Mouse (Mus musculus) liver, embryonic 16.5 days (tissue): ENCODE measurements around the gene Cog1. TPM values are rescaled to one million over a fixed set of nuclear protein-coding genes. Genes with fewer than 3 reads are reported as not detected.

Experiments
- ATAC-seq: fragments of 200-750 bp; cut with Nextera tagmentation; 2 replicates; pipeline ENCODE4 v1.8.0; 2017; ENCODE audit warnings: low read depth, mild to moderate bottlenecking, moderate number of reproducible peaks, moderate library complexity
- H3K27ac ChIP-seq: fragments of 300-500 bp; sonication (generic); 2 replicates; pipeline ENCODE4 v1.5.1; 2014; ENCODE audit warnings: mild to moderate bottlenecking, low read length
- H3K27me3 ChIP-seq: fragments of 300-500 bp; sonication (generic); 2 replicates; pipeline ENCODE4 v1.6.1; 2014; ENCODE audit warnings: low read depth, low read length, mixed read lengths; ENCODE audit not compliant: control insufficient read depth, insufficient read depth
- H3K36me3 ChIP-seq: fragments of 300-500 bp; sonication (generic); 2 replicates; pipeline ENCODE4 v1.6.1; 2014; ENCODE audit warnings: mild to moderate bottlenecking; ENCODE audit not compliant: control insufficient read depth, insufficient read depth
- H3K4me1 ChIP-seq: fragments of 300-500 bp; sonication (generic); 2 replicates; pipeline ENCODE4 v1.6.1; 2014; ENCODE audit warnings: low read depth, low read length, mixed read lengths; ENCODE audit not compliant: control insufficient read depth
- H3K4me2 ChIP-seq: fragments of 300-500 bp; sonication (generic); 2 replicates; pipeline ENCODE4 v1.6.1; 2014; ENCODE audit warnings: low read depth, low read length, mixed read lengths
- H3K4me3 ChIP-seq: fragments of 300-500 bp; sonication (generic); 2 replicates; pipeline ENCODE4 v1.5.1; 2014; ENCODE audit warnings: low read depth, mild to moderate bottlenecking, low read length
- H3K9ac ChIP-seq: fragments of 300-500 bp; sonication (generic); 2 replicates; pipeline ENCODE4 v1.6.1; 2014; ENCODE audit warnings: low read depth, low read length
- H3K9me3 ChIP-seq: fragments of 300-500 bp; sonication (generic); replicated peaks from 2 replicates; pipeline ENCODE4 v1.6.1; 2016; ENCODE audit warnings: low read length; ENCODE audit not compliant: control insufficient read depth
- WGBS: fragments of 180-500 bp; shearing (Covaris S2); extraction: QIAGEN DNeasy Blood & Tissue Kit; methylation state at CpG from one replicate; pipeline ENCODE4 v1.1.7; 2014; ENCODE audit not compliant: insufficient replicate concordance; 5-methylcytosine and 5-hydroxymethylcytosine counted together
- polyA plus RNA-seq: library from polyadenylated mRNA; unstranded; fragments of >200 nt; fragmentation: Nextera tagmentation; extraction: Ambion mirVana; gene quantifications from 2 replicates; pipeline ENCODE4 v1.2.1, GENCODE M21; 2015

Gene Cog1
- 10.7 and 11.0 TPM in 2 replicates for polyA plus RNA-seq

DNA sequence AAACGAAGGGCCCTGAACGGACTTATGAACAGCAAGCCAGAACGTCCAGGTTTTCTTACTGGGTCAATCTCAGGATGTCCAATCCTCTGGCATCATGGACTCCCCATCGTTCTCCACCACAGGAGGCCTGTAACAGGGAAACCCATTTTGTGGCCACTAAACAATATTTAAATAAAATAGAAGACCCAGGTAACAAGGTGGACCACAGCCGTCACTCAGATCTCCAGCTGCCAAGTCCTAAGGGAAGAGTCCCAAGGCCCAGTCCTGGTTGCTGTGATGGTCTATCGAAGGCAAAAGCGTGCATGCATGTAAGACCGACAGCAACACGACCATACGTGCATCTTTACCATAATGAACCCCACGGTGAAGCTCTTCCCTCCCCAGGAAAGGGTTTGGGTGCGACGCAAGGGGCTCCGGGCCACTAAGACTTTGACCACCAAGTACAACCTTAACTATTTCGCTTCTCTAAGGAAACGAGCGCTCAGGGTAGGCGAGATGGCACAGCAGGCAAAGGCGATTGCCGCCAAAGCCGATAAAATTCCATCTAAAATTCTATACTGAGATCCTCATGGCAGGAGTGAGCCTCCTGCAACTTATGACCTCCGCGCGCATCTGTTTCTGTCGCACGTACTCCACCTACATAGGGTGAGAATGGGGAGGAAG, at the start of gene Cog1:
Cog1 (plus strand) TSS at position 480 of the 663 bp plus-strand sequence.
- no peaks in the 10 kb centered on the region for H3K9me3 ChIP-seq
- ATAC-seq: no peak
- peaks cover 22% of the 10 kb centered on the region for H3K36me3 ChIP-seq
- peak within 1 kb of the TSS; percentile 90 for H3K4me2 ChIP-seq
- peak within 1 kb of the TSS; percentile 97 for H3K4me3 ChIP-seq
- no peaks in the 10 kb centered on the region; the same call in 1 of the 2 replicates for H3K27me3 ChIP-seq
- WGBS: 42% methylated on average over 26 of the region's 26 CpGs
- H3K4me1 ChIP-seq: peaks cover 31% of the 10 kb centered on the region
- H3K9ac ChIP-seq: peak within 1 kb of the TSS; percentile 95
- H3K27ac ChIP-seq: peak within 1 kb of the TSS; percentile 85

DNA sequence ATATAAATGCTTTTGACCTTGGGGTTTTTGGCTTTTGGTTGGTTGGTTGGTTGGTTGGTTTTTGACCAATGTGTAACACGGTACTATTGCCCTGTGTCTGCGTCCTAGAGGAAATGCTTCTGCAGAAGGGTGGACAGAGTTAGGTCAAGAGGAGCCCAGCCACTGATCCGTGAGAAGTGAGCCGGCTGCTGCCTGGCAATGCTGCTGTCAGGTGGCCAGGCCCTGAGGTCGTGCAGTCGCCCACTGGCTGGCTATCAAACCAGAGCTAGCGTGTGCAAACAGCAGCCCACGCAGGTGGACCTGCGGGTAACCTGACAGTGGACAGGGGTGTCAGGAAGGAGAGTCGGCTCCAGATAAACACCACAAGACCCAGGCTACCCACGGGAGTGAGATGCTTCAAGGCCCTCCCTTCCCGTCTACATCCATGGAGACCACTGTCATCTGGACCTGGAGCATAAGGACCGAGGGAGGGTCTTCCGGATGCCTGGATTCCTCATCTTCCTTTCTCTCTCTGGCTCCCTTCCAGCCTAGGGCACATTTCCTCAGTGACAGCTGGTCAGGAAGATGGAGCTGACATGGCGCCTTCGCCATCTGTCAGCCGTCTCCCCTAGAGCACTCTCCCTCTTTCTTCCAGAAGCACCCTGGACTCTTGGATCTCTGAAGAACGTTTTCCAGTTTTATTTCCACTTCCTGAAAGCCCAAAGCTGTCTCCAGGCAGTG, 48.3 kb upstream of the Cog1 start:
- 63% methylated on average over 18 of the region's 18 CpGs for WGBS
- no peaks in the 10 kb centered on the region for H3K9me3 ChIP-seq
- peak; percentile 43 for ATAC-seq

DNA sequence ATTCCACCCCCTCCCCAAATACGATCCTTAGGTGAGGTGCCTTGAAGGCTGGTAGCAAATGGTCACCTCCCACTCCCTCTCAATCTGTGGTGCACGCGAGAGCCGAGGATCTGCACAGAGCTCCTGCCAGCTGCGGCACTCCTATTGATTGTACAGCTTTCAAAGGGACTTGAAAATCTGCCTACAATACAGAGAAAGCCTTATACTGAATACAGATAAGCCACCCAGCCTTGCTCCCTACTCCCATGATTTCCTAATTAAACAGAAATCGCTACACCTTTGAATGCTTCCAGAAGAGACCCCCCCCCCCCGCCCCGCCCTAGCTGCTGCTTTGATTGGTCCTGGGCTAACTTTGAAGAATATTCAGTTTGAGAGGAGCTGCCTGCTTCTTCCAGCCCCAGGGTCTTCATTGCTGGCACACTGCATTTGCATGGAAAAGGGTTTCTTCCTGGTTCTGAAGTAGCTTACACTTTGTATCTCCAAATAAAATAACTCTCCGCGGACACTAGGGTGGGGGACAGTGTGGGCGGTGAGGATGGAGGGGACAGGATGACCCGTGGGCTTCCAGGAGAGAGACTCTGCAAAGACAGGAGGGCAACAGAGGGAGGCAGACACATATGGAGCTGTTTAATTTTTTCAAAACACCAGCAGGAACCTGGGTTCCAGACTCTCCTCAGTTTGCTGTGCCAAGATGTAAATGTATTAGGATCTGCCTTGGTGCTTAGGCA, 47.2 kb upstream of the Cog1 start:
- no peaks in the 10 kb centered on the region for H3K27me3 ChIP-seq
- 62% methylated on average over 12 of the region's 12 CpGs for WGBS
- no peak overlapping the region for H3K4me2 ChIP-seq
- H3K9me3 ChIP-seq: no peaks in the 10 kb centered on the region
- H3K4me3 ChIP-seq: no peak overlapping the region
- no peak for ATAC-seq
- no peak overlapping the region for H3K9ac ChIP-seq
- no peak overlapping the region for H3K27ac ChIP-seq
- H3K36me3 ChIP-seq: peaks cover 2% of the 10 kb centered on the region; the same call in 1 of the 2 replicates
- H3K4me1 ChIP-seq: no peaks in the 10 kb centered on the region

More for the DNA sequence above, 48.3 kb upstream of the Cog1 start:
- no peak overlapping the region for H3K4me2 ChIP-seq
- H3K9ac ChIP-seq: no peak overlapping the region
- H3K4me3 ChIP-seq: no peak overlapping the region
- no peaks in the 10 kb centered on the region for H3K36me3 ChIP-seq
- no peaks in the 10 kb centered on the region for H3K27me3 ChIP-seq
- H3K27ac ChIP-seq: no peak overlapping the region
- H3K4me1 ChIP-seq: no peaks in the 10 kb centered on the region

DNA sequence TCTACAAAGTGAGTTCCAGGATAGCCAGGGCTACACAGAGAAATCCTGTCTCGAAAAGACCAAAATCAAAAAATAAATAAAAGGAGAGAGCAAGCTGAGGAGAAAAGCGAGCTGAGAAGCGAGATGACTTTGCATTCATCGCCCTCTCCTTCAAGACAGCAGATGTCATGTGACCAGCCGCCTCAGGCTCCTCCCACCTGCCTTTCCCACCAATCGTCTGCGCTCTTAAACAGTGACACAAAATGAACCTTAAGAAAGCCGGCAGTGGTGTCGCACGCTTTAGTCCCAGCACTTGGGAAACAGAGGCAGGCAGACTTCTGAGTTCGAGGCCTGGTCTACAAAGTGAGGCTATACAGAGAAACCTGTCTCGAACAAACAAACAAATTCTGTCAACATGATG, 41.4 kb upstream of the Cog1 start:
- WGBS: 85% methylated on average over 12 of the region's 12 CpGs
- Histone ChIP-seq H3K4me1 (peaks cover 4% of the 10 kb centered on the region), H3K27me3 (no peaks in the 10 kb centered on the region), H3K4me3 (no peak overlapping the region), H3K4me2 (no peak overlapping the region), H3K36me3 (peaks cover 2% of the 10 kb centered on the region; the same call in 1 of the 2 replicates), H3K27ac (no peak overlapping the region), H3K9me3 (no peaks in the 10 kb centered on the region), H3K9ac (no peak overlapping the region)
- ATAC-seq: no peak

DNA sequence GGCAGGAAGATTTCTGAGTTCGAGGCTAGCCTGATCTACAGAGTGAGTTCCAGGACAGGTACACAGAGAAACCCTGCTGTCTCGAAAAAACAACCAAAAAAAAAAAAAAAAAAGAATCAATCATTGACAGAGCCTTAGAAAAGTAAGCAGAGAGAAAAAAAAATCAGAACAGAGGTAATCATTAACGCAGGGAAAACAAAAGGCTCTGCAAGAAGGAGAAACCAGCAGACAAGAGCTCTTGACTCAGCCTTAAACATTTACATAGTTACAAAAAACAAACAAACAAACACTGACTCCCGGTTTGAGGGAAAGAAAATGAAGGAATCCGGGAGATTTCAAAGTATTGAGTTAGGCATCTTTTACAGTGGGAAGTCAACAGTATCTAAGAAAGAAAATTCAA, 39.4 kb upstream of the Cog1 start:
- H3K9me3 ChIP-seq: no peaks in the 10 kb centered on the region
- peak; percentile 40; the same call in 1 of the 2 replicates for ATAC-seq
- 38% methylated on average over 5 of the region's 5 CpGs for WGBS
- H3K36me3 ChIP-seq: peaks cover 2% of the 10 kb centered on the region; the same call in 1 of the 2 replicates
- peaks cover 4% of the 10 kb centered on the region for H3K4me1 ChIP-seq
- H3K4me2 ChIP-seq: no peak overlapping the region; the same call in 1 of the 2 replicates
- no peak overlapping the region for H3K4me3 ChIP-seq
- no peaks in the 10 kb centered on the region for H3K27me3 ChIP-seq
- H3K9ac ChIP-seq: no peak overlapping the region
- H3K27ac ChIP-seq: no peak overlapping the region

DNA sequence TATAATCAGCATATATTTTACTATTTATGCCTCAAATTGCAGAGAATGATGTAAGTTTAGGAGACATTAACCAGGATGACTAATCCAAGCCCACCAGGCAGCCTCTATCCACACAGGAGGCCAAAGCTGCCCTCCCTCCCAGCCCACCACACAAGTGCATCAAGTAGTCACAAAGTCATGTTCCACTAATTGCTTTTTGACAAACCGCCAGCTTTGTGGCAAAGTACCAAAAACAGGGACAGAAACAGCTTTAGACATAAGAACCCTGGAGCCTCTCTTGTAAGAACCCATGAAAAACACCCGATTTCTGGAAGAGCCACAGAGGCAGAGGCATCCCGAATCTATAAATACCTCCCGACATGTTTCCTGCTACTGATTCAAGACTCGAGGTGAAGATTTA, 38.7 kb upstream of the Cog1 start:
- Histone ChIP-seq H3K4me1 (peaks cover 4% of the 10 kb centered on the region), H3K27me3 (no peaks in the 10 kb centered on the region), H3K4me3 (no peak overlapping the region), H3K4me2 (no peak overlapping the region; the same call in 1 of the 2 replicates), H3K36me3 (peaks cover 2% of the 10 kb centered on the region; the same call in 1 of the 2 replicates), H3K27ac (peak overlapping the region; percentile 56), H3K9ac (no peak overlapping the region), H3K9me3 (no peaks in the 10 kb centered on the region)
- 28% methylated on average over 5 of the region's 5 CpGs for WGBS
- no peak for ATAC-seq

DNA sequence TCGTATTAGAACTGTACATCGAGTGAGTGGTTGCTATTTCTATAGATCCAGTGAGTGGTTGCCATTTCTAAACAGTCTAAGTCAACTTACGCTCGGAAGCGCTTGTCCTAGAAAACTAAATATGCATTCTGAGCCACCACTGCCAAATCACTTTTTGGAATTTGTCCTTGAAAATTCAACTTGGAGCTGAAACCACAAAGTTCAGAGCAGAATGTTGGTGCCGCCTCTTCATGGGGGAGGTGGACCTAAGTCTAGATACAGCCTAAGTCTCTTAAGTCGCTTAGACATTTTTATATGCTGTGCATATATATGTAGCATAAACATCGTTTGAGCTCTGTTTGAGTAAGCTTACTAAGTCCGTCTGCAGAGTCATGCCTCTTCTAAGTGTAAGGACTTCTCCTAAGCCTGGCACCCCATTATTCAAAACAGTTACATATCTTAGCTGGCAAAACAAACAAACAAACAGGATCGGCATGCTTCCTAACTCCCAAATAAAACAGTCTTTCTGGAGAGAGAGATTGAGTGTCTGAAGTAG, 37.8 kb upstream of the Cog1 start:
- no peak overlapping the region for H3K9ac ChIP-seq
- no peak overlapping the region for H3K4me3 ChIP-seq
- 0 out of 2 replicates have a peak overlapping the region, but pooled peaks have one; percentile 6 for H3K27ac ChIP-seq
- ATAC-seq: no peak
- H3K27me3 ChIP-seq: no peaks in the 10 kb centered on the region
- H3K9me3 ChIP-seq: no peaks in the 10 kb centered on the region
- H3K36me3 ChIP-seq: no peaks in the 10 kb centered on the region
- 60% methylated on average over 10 of the region's 10 CpGs for WGBS
- H3K4me2 ChIP-seq: no peak overlapping the region
- peaks cover 4% of the 10 kb centered on the region for H3K4me1 ChIP-seq

DNA sequence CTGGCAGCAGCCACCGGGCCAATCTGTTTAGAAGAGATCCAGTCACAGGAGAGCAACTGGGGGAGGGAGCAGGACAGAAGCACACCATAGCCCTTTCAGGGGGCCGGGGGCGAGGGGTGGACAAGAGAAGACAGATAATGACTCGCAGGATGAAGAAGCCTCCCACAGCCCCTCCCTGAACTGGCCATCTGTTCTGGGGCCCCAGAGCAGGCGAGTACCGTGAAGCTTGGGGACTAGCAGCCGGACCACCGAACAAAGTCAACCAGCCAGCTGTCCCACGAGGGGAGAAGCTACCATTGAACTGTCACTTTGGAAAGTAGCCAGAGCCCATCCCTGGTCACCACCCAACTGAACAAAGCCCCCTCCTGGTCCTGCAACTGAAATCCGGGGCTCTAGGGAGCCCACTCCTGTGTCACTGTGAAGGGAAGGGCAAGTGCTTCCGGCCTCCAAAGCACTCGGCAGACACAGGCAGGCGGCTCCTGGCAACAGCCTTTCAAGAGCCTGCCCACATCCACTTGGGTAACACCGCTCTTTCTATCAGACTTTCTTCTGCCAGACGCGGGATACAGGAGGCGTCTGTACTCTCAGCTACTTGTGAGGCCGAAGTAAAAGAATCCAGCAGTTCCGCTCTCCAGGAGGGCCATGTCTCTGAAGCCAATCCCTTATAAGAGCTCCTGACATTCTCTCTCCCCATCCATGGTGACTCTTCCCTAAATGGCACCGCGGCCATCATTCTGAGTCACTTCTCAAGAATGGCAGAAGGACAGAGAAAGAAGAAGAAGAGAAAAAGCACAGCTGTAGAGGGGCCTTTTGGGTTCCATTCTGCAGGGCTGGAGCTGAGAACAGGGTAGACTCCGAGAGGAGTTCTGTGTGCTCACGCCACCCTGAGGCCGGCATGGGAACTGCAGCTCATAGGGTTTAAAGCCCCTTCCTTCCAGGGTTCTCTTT, 37.0 kb upstream of the Cog1 start:
- Histone ChIP-seq H3K9me3 (no peaks in the 10 kb centered on the region), H3K4me2 (no peak overlapping the region), H3K36me3 (no peaks in the 10 kb centered on the region), H3K27me3 (no peaks in the 10 kb centered on the region), H3K4me3 (no peak overlapping the region), H3K4me1 (peaks cover 4% of the 10 kb centered on the region), H3K27ac (peak overlapping the region; percentile 10; the same call in 1 of the 2 replicates), H3K9ac (no peak overlapping the region)
- 20% methylated on average over 24 of the region's 24 CpGs for WGBS
- ATAC-seq: peak; percentile 39; the same call in 1 of the 2 replicates
